Mouse (Mus musculus): ENCODE measurements around the gene Ripor2. TPM values are rescaled to one million over a fixed set of nuclear protein-coding genes. Genes with fewer than 3 reads are reported as not detected.
A peak's percentile ranks its signal among the peaks of the same experiment; 100 is the strongest.

Gene Ripor2
- polyA plus RNA-seq, 1 experiment from 2014 or later = 3.5 TPM

DNA sequence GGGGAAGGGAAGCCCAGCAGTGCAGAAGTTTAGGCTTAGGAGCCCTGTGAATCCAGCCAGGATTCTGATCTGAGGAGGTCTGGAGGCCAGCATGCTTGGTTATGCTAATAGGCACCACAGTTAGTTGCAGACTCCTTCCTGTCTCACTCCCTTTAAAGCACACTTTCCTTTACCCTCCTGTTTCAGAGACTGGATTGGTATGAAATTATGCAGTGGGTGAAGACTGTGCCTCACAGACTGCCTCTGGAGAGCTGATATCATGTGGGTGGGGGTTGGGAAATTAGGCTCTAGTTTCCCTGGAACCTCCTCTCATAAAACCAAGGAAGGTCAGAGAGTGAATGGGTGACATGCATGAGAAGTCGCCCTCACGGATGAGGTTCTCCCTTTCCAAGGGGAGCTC, 88.7 kb downstream of the Ripor2 start:
- H3K9me3 ChIP-seq (replicated peaks; ENCODE audit: control insufficient read depth, low read length) = no peaks in the 10 kb centered on the region
- H3K4me1 ChIP-seq (ENCODE audit: control insufficient read depth, insufficient read depth, low read length) = no peaks in the 10 kb centered on the region
- no peak overlapping the region for H3K4me2 ChIP-seq (ENCODE audit: low read depth, low read length)
- no peaks in the 10 kb centered on the region for H3K36me3 ChIP-seq (replicated peaks; ENCODE audit: control insufficient read depth, insufficient read depth, low read depth, low read length)
- ATAC-seq (replicated peaks; ENCODE audit: insufficient number of reproducible peaks, low FRiP score, low TSS enrichment, low read depth) (no peak), DNase-seq (ENCODE audit: low spot score) (no peak)
- WGBS = 80% methylated on average over 2 of the region's 2 CpGs
- no peak overlapping the region for H3K9ac ChIP-seq (replicated peaks; ENCODE audit: low read length)
- no peak overlapping the region for H3K4me3 ChIP-seq (ENCODE audit: low read depth, low read length)
- no peaks in the 10 kb centered on the region for H3K27me3 ChIP-seq (ENCODE audit: control insufficient read depth, insufficient read depth, low read length)
- H3K27ac ChIP-seq (replicated peaks; ENCODE audit: low read depth, low read length) = no peak overlapping the region

DNA sequence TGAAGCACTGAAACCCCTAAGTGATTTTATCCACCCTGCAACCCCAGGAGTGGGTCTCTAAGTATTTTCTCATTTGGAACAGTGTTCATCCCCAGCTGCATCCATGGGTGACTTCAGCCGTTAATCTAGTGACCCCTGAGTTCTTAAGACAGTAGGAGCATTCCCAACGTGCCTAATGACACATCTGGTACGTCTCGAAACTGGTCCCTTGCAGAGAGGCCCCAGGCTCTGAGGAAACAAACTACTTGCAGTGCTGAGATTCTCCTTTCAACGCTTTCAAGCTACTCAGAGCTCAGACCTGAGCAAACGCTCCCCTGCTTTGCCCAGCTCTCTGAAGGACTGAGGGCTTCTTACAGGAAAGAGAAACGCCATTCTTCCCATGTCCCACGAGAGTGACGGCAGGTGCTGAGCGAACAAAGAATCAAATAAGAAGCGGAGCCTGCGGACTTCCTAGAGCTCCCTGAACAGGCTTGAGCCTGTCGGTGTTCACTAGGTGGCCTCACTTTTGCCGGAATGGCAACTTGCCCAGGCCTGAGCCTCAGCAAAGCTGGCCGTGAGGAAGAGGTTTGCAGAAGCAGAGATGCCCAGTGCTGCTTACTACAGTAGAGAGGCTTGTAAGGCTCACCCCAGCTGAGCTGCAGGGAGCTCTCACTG, 97.2 kb downstream of the Ripor2 start:
- H3K9ac ChIP-seq (replicated peaks; ENCODE audit: low read length) = no peak overlapping the region; the same call in 1 of the 2 replicates
- H3K27ac ChIP-seq (replicated peaks; ENCODE audit: low read depth, low read length) = no peak overlapping the region; the same call in 1 of the 2 replicates
- H3K9me3 ChIP-seq (replicated peaks; ENCODE audit: control insufficient read depth, low read length) = no peaks in the 10 kb centered on the region
- H3K27me3 ChIP-seq (ENCODE audit: control insufficient read depth, insufficient read depth, low read length) = no peaks in the 10 kb centered on the region
- no peaks in the 10 kb centered on the region for H3K36me3 ChIP-seq (replicated peaks; ENCODE audit: control insufficient read depth, insufficient read depth, low read depth, low read length)
- no peak overlapping the region for H3K4me2 ChIP-seq (ENCODE audit: low read depth, low read length)
- H3K4me1 ChIP-seq (ENCODE audit: control insufficient read depth, insufficient read depth, low read length) = no peaks in the 10 kb centered on the region
- no peak overlapping the region for H3K4me3 ChIP-seq (ENCODE audit: low read depth, low read length)
- 32% methylated on average over 15 of the region's 15 CpGs for WGBS
- peak; percentile 33 for DNase-seq (ENCODE audit: low spot score)
- ATAC-seq (replicated peaks; ENCODE audit: insufficient number of reproducible peaks, low FRiP score, low TSS enrichment, low read depth) = no peak

DNA sequence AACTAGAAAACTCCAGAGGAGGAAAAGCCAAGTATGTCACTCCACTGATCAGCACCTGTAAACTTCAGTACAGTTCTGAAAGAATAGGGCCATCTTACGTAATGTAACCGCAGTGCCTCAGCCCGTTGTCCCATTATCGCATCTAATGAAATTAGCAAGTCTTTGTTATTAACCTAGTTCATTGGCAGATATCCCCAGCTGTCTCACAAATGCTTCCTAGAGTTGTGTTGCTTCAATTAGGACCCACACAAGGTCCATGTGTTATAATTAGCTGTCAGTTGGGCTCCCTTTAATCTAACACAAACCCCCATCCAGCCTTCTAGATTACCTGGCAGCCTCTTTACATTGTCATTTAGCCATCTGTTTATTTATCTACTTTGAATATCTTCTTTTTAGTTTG, 99.0 kb downstream of the Ripor2 start:
- no peak for DNase-seq (ENCODE audit: low spot score)
- 94% methylated on average over 4 of the region's 4 CpGs for WGBS
- Histone ChIP-seq H3K4me3 (ENCODE audit: low read depth, low read length) (no peak overlapping the region), H3K27me3 (ENCODE audit: control insufficient read depth, insufficient read depth, low read length) (no peaks in the 10 kb centered on the region), H3K36me3 (replicated peaks; ENCODE audit: control insufficient read depth, insufficient read depth, low read depth, low read length) (no peaks in the 10 kb centered on the region), H3K4me1 (ENCODE audit: control insufficient read depth, insufficient read depth, low read length) (no peaks in the 10 kb centered on the region), H3K27ac (replicated peaks; ENCODE audit: low read depth, low read length) (no peak overlapping the region), H3K9ac (replicated peaks; ENCODE audit: low read length) (no peak overlapping the region), H3K4me2 (ENCODE audit: low read depth, low read length) (no peak overlapping the region), H3K9me3 (replicated peaks; ENCODE audit: control insufficient read depth, low read length) (no peaks in the 10 kb centered on the region)
- ATAC-seq (replicated peaks; ENCODE audit: insufficient number of reproducible peaks, low FRiP score, low TSS enrichment, low read depth) = no peak

DNA sequence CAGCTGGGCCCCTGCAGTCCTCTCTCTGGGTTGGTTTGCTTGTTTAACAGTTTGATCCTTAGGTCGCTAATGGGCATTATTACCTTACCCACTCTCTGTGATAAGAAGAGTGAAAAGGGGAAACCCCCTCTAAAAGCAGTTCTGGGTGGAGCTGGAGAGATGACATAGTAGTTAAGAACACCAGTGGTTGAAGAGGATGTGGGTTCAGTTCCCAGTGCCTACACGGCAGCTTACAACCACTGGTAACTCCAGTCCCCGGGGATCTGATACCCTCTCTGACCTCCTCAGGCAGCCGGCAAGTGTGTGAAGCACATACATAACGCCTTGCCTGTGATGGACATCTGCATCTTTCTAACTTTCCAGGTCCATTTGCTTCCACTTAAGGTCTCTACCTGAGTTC, 100.4 kb downstream of the Ripor2 start:
- no peaks in the 10 kb centered on the region for H3K27me3 ChIP-seq (ENCODE audit: control insufficient read depth, insufficient read depth, low read length)
- no peak overlapping the region for H3K4me2 ChIP-seq (ENCODE audit: low read depth, low read length)
- DNase-seq (ENCODE audit: low spot score) (no peak), ATAC-seq (replicated peaks; ENCODE audit: insufficient number of reproducible peaks, low FRiP score, low TSS enrichment, low read depth) (no peak)
- no peaks in the 10 kb centered on the region for H3K36me3 ChIP-seq (replicated peaks; ENCODE audit: control insufficient read depth, insufficient read depth, low read depth, low read length)
- no peak overlapping the region for H3K4me3 ChIP-seq (ENCODE audit: low read depth, low read length)
- H3K9ac ChIP-seq (replicated peaks; ENCODE audit: low read length) = no peak overlapping the region
- H3K27ac ChIP-seq (replicated peaks; ENCODE audit: low read depth, low read length) = no peak overlapping the region
- no peaks in the 10 kb centered on the region for H3K9me3 ChIP-seq (replicated peaks; ENCODE audit: control insufficient read depth, low read length)
- WGBS = 75% methylated on average over 5 of the region's 5 CpGs
- H3K4me1 ChIP-seq (ENCODE audit: control insufficient read depth, insufficient read depth, low read length) = no peaks in the 10 kb centered on the region

DNA sequence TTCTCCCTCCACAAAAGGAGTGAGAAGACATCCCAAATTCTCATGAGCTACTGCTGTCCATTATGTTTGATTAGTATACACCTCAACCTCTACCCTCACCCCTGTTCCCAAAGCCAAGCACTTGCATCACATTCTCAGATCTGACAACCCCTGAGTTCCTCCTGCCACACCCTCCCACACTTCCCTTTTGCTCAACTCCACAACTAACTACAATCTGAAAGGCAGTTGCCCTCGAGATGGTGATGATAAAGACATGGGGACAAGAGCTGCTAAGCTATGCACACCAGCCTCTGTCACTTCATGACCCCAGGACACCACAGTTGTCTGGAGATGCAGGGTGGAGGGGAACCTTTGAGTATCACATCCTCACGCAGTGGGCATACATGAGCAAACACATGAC, 102.5 kb downstream of the Ripor2 start:
- no peak overlapping the region for H3K4me2 ChIP-seq (ENCODE audit: low read depth, low read length)

DNA sequence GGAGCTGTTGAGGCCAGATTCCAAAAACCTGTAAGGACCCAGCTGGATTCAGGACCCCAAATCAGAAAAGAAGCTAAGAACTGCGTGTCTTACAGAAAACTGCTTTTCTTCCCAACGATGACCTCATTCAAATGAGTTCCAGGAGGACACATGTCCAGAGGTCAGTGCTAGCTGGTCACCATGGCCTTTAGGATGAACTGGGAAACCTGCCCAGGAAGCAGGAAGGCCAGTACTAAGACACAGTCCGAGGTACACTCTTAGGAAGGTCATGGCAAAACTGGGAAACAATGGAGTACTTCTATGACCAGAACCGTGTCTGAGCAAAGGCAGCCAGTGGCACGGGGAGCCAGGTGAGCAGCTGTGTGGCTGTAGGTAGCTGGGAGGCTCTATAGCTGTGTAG, 103.9 kb downstream of the Ripor2 start:
- no peaks in the 10 kb centered on the region for H3K4me1 ChIP-seq (ENCODE audit: control insufficient read depth, insufficient read depth, low read length)
- no peaks in the 10 kb centered on the region for H3K36me3 ChIP-seq (replicated peaks; ENCODE audit: control insufficient read depth, insufficient read depth, low read depth, low read length)
- H3K27ac ChIP-seq (replicated peaks; ENCODE audit: low read depth, low read length) = no peak overlapping the region
- H3K27me3 ChIP-seq (ENCODE audit: control insufficient read depth, insufficient read depth, low read length) = no peaks in the 10 kb centered on the region
- DNase-seq (ENCODE audit: low spot score) = no peak
- ATAC-seq (replicated peaks; ENCODE audit: insufficient number of reproducible peaks, low FRiP score, low TSS enrichment, low read depth) = no peak
- 64% methylated on average over 5 of the region's 5 CpGs for WGBS
- H3K4me3 ChIP-seq (ENCODE audit: low read depth, low read length) = no peak overlapping the region
- no peaks in the 10 kb centered on the region for H3K9me3 ChIP-seq (replicated peaks; ENCODE audit: control insufficient read depth, low read length)
- H3K9ac ChIP-seq (replicated peaks; ENCODE audit: low read length) = no peak overlapping the region
- no peak overlapping the region for H3K4me2 ChIP-seq (ENCODE audit: low read depth, low read length)

More for the DNA sequence above, 102.5 kb downstream of the Ripor2 start:
- Histone ChIP-seq H3K36me3 (replicated peaks; ENCODE audit: control insufficient read depth, insufficient read depth, low read depth, low read length) (no peaks in the 10 kb centered on the region), H3K27ac (replicated peaks; ENCODE audit: low read depth, low read length) (no peak overlapping the region), H3K9ac (replicated peaks; ENCODE audit: low read length) (no peak overlapping the region), H3K4me3 (ENCODE audit: low read depth, low read length) (no peak overlapping the region), H3K4me1 (ENCODE audit: control insufficient read depth, insufficient read depth, low read length) (no peaks in the 10 kb centered on the region), H3K9me3 (replicated peaks; ENCODE audit: control insufficient read depth, low read length) (no peaks in the 10 kb centered on the region), H3K27me3 (ENCODE audit: control insufficient read depth, insufficient read depth, low read length) (no peaks in the 10 kb centered on the region)
- DNase-seq (ENCODE audit: low spot score) (no peak), ATAC-seq (replicated peaks; ENCODE audit: insufficient number of reproducible peaks, low FRiP score, low TSS enrichment, low read depth) (no peak)
- WGBS = 78% methylated on average over 2 of the region's 2 CpGs

DNA sequence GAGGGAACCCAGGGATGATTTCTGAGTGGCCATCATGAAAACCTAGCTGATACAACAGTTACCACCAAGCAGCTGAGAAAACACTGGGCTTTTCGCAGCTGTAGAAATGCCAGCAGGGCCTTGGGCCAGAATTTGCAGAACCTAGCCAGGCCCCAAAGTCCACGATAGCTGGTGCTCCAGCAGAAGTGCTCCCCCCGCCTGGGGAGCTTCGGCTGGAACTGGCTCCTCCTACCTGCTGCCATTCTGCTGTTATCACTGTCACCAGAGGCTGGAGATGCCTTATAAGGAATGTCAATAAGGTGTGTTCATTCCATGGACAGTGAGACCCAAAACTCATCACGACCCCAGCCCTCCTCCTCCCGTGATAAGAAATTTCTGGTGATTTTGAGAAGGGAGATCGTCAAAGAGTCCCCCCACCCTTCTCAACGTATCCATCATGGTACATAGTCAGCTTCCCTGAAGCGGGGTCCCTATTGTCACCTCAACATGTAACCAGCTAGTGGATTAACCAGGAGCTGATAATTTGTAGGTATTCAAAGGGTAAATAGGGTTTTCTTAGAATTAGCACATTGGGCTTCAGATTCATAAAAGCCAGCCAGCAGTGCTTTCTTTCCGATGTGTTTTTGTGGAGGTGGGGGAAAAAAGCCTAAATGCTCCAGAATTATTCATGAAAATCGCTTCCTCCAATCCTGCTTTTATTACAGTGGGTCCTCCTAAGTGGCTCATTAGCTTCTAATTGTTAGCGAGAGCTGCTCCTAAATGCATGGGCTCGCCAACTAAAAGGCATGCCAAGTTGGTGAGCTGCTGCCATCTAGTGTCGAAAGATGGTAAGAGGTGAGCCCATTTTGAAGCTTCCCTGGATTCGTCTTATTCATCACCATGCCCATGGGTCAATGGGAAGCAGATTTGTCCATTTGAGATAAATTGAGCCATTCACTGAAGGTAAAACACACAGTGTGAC, 105.0 kb downstream of the Ripor2 start:
- H3K4me3 ChIP-seq (ENCODE audit: low read depth, low read length) = no peak overlapping the region
- no peaks in the 10 kb centered on the region for H3K9me3 ChIP-seq (replicated peaks; ENCODE audit: control insufficient read depth, low read length)
- no peak overlapping the region for H3K9ac ChIP-seq (replicated peaks; ENCODE audit: low read length)
- H3K4me1 ChIP-seq (ENCODE audit: control insufficient read depth, insufficient read depth, low read length) = no peaks in the 10 kb centered on the region
- ATAC-seq (replicated peaks; ENCODE audit: insufficient number of reproducible peaks, low FRiP score, low TSS enrichment, low read depth) (no peak), DNase-seq (ENCODE audit: low spot score) (peak; percentile 89)
- no peaks in the 10 kb centered on the region for H3K27me3 ChIP-seq (ENCODE audit: control insufficient read depth, insufficient read depth, low read length)
- H3K36me3 ChIP-seq (replicated peaks; ENCODE audit: control insufficient read depth, insufficient read depth, low read depth, low read length) = no peaks in the 10 kb centered on the region
- H3K27ac ChIP-seq (replicated peaks; ENCODE audit: low read depth, low read length) = no peak overlapping the region
- no peak overlapping the region for H3K4me2 ChIP-seq (ENCODE audit: low read depth, low read length)
- 39% methylated on average over 15 of the region's 15 CpGs for WGBS

DNA sequence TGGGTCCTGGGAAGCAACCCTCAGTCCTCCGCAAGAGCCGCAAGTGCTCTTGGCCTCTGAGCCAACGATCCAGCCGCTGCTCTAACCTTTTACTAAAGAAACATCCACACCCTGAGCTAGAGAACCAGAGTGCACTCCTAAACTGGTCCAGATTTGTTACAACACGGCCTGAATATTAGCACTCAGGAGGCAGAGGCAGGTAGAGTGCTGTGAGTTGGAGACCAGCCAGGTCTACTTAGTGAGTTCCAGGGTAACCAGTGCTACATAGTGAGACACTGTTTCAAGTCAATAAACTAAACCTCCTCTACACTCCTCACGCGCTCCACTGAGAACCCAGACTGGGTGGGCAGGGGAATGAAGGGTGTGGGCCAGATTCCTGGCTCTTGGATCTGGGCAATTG, 111.3 kb downstream of the Ripor2 start:
- DNase-seq (ENCODE audit: low spot score) (no peak), ATAC-seq (replicated peaks; ENCODE audit: insufficient number of reproducible peaks, low FRiP score, low TSS enrichment, low read depth) (no peak)
- no peak overlapping the region for H3K27ac ChIP-seq (replicated peaks; ENCODE audit: low read depth, low read length)
- no peaks in the 10 kb centered on the region for H3K4me1 ChIP-seq (ENCODE audit: control insufficient read depth, insufficient read depth, low read length)
- 88% methylated on average over 7 of the region's 7 CpGs for WGBS
- H3K27me3 ChIP-seq (ENCODE audit: control insufficient read depth, insufficient read depth, low read length) = no peaks in the 10 kb centered on the region
- H3K36me3 ChIP-seq (replicated peaks; ENCODE audit: control insufficient read depth, insufficient read depth, low read depth, low read length) = no peaks in the 10 kb centered on the region
- no peak overlapping the region for H3K4me3 ChIP-seq (ENCODE audit: low read depth, low read length)
- H3K9me3 ChIP-seq (replicated peaks; ENCODE audit: control insufficient read depth, low read length) = no peaks in the 10 kb centered on the region
- no peak overlapping the region for H3K4me2 ChIP-seq (ENCODE audit: low read depth, low read length)
- H3K9ac ChIP-seq (replicated peaks; ENCODE audit: low read length) = no peak overlapping the region
